Mouse (Mus musculus) right cerebral cortex, postnatal 10 days (tissue): ENCODE results near the gene Tmprss13.

ENCODE experiments used
- DNase-seq, 2 experiments: peaks; one replicate each; pipeline ENCODE4 v3.0.0; 2021; ENCODE audit warnings: low spot score in 2 of 2

Tmprss13 gene

GRCm38 (mm10) chr9:45382336-45382735 is 63.4 kb downstream of the Tmprss13 start:
- peak; percentile 70 to 78 for DNase-seq

GRCm38 (mm10) chr9:45382834-45383233 is 63.9 kb downstream of the Tmprss13 start:
- DNase-seq = no peak

- DNase-seq = no peak
Measured at GRCm38 (mm10) chr9:45383883-45384282, 65.0 kb downstream of the Tmprss13 start.

GRCm38 (mm10) chr9:45386698-45387097 is 67.8 kb downstream of the Tmprss13 start:
- DNase-seq = no peak

- peak; percentile 85 to 87 for DNase-seq
Measured at GRCm38 (mm10) chr9:45388385-45388994, 69.6 kb downstream of the Tmprss13 start.

GRCm38 (mm10) chr9:45389596-45389995 is 70.7 kb downstream of the Tmprss13 start:
- DNase-seq = no peak

GRCm38 (mm10) chr9:45391299-45391698 is 72.4 kb downstream of the Tmprss13 start:
- no peak for DNase-seq

GRCm38 (mm10) chr9:45395218-45395617 is 76.3 kb downstream of the Tmprss13 start:
- DNase-seq = no peak

- DNase-seq = no peak
Measured at GRCm38 (mm10) chr9:45395796-45396195, 76.9 kb downstream of the Tmprss13 start.
